Mouse (Mus musculus) forebrain, embryonic 11.5 days (tissue): ENCODE data around the gene Ttc7b. TPM values are rescaled to one million over a fixed set of nuclear protein-coding genes. Genes with fewer than 3 reads are reported as not detected.

Experiments used
- ATAC-seq: fragments of 200-750 bp; cut with Nextera tagmentation; replicated peaks from 2 replicates; pipeline ENCODE4 v1.8.0; 2017; ENCODE audit warnings: moderate TSS enrichment; ENCODE audit not compliant: low FRiP score
- DNase-seq: peaks from one replicate; pipeline ENCODE4 v3.0.0-alpha.2; 2017; ENCODE audit warnings: low spot score
- H3K27ac ChIP-seq: fragments of 300-500 bp; sonication (generic); 2 replicates; pipeline ENCODE4 v1.5.1; 2014; ENCODE audit warnings: low read depth, low read length
- H3K27me3 ChIP-seq: fragments of 300-500 bp; sonication (generic); 2 replicates; pipeline ENCODE4 v1.6.1; 2014; ENCODE audit warnings: mild to moderate bottlenecking, low read length, mixed read lengths; ENCODE audit not compliant: control insufficient read depth, insufficient read depth
- H3K36me3 ChIP-seq: fragments of 300-500 bp; sonication (generic); 2 replicates; pipeline ENCODE4 v1.6.1; 2014; ENCODE audit warnings: mild to moderate bottlenecking, low read length, moderate library complexity, mixed read lengths; ENCODE audit not compliant: control insufficient read depth, insufficient read depth
- H3K4me1 ChIP-seq: fragments of 300-500 bp; sonication (generic); replicated peaks from 2 replicates; pipeline ENCODE4 v1.6.1; 2014; ENCODE audit warnings: low read length, mixed read lengths; ENCODE audit not compliant: control insufficient read depth, insufficient read depth
- H3K4me2 ChIP-seq: fragments of 300-500 bp; sonication (generic); 2 replicates; pipeline ENCODE4 v1.6.1; 2014; ENCODE audit warnings: low read depth, mild to moderate bottlenecking, low read length, moderate library complexity, mixed read lengths; ENCODE audit not compliant: severe bottlenecking
- H3K4me3 ChIP-seq: fragments of 300-500 bp; sonication (generic); 2 replicates; pipeline ENCODE4 v1.5.1; 2014; ENCODE audit warnings: low read depth, low read length
- H3K9ac ChIP-seq: fragments of 300-500 bp; sonication (generic); 2 replicates; pipeline ENCODE4 v1.6.1; 2014; ENCODE audit warnings: low read length
- H3K9me3 ChIP-seq: fragments of 300-500 bp; sonication (generic); 2 replicates; pipeline ENCODE4 v1.6.1; 2016; ENCODE audit warnings: low read length, mixed read lengths; ENCODE audit not compliant: control insufficient read depth
- WGBS: fragments of 180-500 bp; shearing (Covaris S2); extraction: QIAGEN DNeasy Blood & Tissue Kit; methylation state at CpG from one replicate; pipeline ENCODE4 v1.1.7; 2014; 5-methylcytosine and 5-hydroxymethylcytosine counted together
- polyA plus RNA-seq: library from polyadenylated mRNA; unstranded; fragments of >200 nt; fragmentation: Nextera tagmentation; extraction: Ambion mirVana; gene quantifications from 2 replicates; pipeline ENCODE4 v1.2.1, GENCODE M21; 2014

Ttc7b gene
- polyA plus RNA-seq, 1 experiment from 2014 or later: 9.5 TPM

DNA sequence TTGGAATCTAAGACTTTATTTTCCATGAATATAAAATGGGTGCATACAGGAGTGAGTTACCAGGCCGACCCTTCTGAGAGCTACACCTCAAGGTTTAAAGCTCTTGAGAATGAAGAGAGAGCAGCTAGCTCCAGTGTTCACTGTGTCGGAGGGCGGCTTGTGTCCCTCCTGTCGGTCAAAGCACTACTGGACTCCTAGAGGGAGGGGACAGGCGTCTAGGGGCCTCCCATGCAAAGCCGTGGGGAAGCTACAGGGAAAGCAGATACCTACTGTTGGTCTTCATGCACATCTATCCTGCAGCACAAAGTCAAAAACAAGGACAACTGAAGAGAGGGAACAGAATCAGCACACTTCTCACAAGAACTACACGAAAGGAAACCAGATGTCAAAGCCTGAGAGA is 74.9 kb downstream of the Ttc7b start:
- Histone ChIP-seq H3K36me3 (no peaks in the 10 kb centered on the region; the same call in 1 of the 2 replicates), H3K4me3 (no peak overlapping the region), H3K27ac (no peak overlapping the region), H3K9ac (no peak overlapping the region), H3K9me3 (no peaks in the 10 kb centered on the region), H3K4me2 (no peak overlapping the region), H3K4me1 (no peaks in the 10 kb centered on the region), H3K27me3 (no peaks in the 10 kb centered on the region)
- 89% methylated on average over 7 of the region's 7 CpGs for WGBS
- ATAC-seq (no peak), DNase-seq (no peak)

GRCm38 (mm10) chr12:100445271-100445670 is 75.4 kb downstream of the Ttc7b start:
- Histone ChIP-seq H3K27ac (no peak overlapping the region), H3K4me2 (no peak overlapping the region), H3K4me3 (no peak overlapping the region), H3K9ac (no peak overlapping the region), H3K9me3 (no peaks in the 10 kb centered on the region), H3K27me3 (no peaks in the 10 kb centered on the region), H3K36me3 (no peaks in the 10 kb centered on the region; the same call in 1 of the 2 replicates), H3K4me1 (no peaks in the 10 kb centered on the region)
- ATAC-seq (no peak), DNase-seq (no peak)
- WGBS: 93% methylated on average over 6 of the region's 6 CpGs

- no peaks in the 10 kb centered on the region for H3K4me1 ChIP-seq
- H3K4me2 ChIP-seq: no peak overlapping the region
- no peaks in the 10 kb centered on the region; the same call in 1 of the 2 replicates for H3K36me3 ChIP-seq
- no peak overlapping the region for H3K4me3 ChIP-seq
- ATAC-seq (no peak), DNase-seq (no peak)
- 89% methylated on average over 3 of the region's 3 CpGs for WGBS
- H3K27me3 ChIP-seq: no peaks in the 10 kb centered on the region
- H3K9ac ChIP-seq: no peak overlapping the region
- no peaks in the 10 kb centered on the region for H3K9me3 ChIP-seq
- H3K27ac ChIP-seq: no peak overlapping the region
Observed at GRCm38 (mm10) chr12:100444671-100445165, 75.9 kb downstream of the Ttc7b start.

GRCm38 (mm10) chr12:100443452-100443851 is 77.2 kb downstream of the Ttc7b start:
- Histone ChIP-seq H3K27me3 (no peaks in the 10 kb centered on the region), H3K4me3 (no peak overlapping the region), H3K9me3 (no peaks in the 10 kb centered on the region), H3K9ac (no peak overlapping the region), H3K4me2 (no peak overlapping the region), H3K36me3 (no peaks in the 10 kb centered on the region; the same call in 1 of the 2 replicates), H3K4me1 (no peaks in the 10 kb centered on the region), H3K27ac (no peak overlapping the region)
- DNase-seq (no peak), ATAC-seq (no peak)
- WGBS: 86% methylated on average over 6 of the region's 6 CpGs

DNA sequence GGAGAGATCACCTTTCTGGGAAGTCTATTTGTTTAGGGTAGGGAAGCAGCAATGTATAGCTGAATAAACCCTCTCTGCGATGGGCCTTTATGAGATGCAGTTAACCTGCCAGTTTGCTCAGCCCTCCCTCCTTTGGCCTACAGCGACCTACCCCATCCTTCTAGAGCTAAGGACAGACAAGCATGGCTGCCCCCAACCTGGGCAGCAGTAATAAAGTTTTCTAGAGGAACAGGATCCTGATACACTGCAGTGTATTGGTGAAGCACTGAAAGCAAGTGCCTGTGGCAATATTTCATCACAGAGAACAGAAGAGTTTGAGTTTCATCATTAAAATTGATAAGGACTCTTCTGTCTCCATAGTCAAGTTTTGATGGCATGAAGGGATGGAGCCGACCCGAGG is 79.0 kb downstream of the Ttc7b start:
- Histone ChIP-seq H3K36me3 (no peaks in the 10 kb centered on the region; the same call in 1 of the 2 replicates), H3K9me3 (no peaks in the 10 kb centered on the region), H3K27ac (no peak overlapping the region), H3K4me1 (no peaks in the 10 kb centered on the region), H3K4me2 (no peak overlapping the region), H3K27me3 (no peaks in the 10 kb centered on the region), H3K9ac (no peak overlapping the region), H3K4me3 (no peak overlapping the region)
- WGBS: 97% methylated on average over 4 of the region's 4 CpGs
- no peak for ATAC-seq
- DNase-seq: no peak

- WGBS: 73% methylated on average over 3 of the region's 3 CpGs
- Histone ChIP-seq H3K4me2 (no peak overlapping the region), H3K27me3 (no peaks in the 10 kb centered on the region), H3K4me1 (no peaks in the 10 kb centered on the region), H3K36me3 (no peaks in the 10 kb centered on the region), H3K4me3 (no peak overlapping the region), H3K9ac (no peak overlapping the region), H3K9me3 (no peaks in the 10 kb centered on the region), H3K27ac (no peak overlapping the region)
- DNase-seq (no peak), ATAC-seq (no peak)
Observed at GRCm38 (mm10) chr12:100439883-100440282, 80.7 kb downstream of the Ttc7b start.

DNA sequence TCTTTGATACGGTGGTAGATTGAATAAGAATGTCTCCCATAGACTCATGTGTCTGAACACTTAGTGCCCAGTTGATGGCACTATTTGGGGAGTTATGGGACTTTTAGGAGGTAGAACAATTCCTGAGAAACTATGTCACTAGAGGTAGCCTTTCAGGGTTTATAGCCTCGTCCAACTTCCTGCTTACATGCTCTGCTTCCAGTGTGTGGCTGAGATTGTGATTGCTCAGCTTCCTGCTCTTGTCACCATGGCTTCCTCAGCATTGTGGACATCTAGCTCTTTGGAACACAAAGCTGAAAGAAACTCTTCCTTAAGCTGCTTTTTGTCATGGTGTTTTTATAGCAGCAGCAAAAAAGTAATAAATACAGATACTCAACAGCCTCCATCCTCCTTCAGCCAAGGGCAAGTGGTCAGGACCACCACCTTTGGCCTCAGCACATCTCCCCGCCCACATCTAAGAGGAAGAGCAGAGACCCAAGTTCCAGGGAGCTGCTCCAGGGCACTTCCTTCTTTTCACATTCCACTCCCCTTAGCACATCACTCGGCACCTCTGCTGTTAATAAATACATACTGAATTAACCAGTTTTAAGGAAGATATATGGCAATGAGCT is 81.4 kb downstream of the Ttc7b start:
- 84% methylated on average over 4 of the region's 4 CpGs for WGBS
- Histone ChIP-seq H3K27me3 (no peaks in the 10 kb centered on the region), H3K9ac (no peak overlapping the region), H3K4me1 (no peaks in the 10 kb centered on the region), H3K9me3 (no peaks in the 10 kb centered on the region), H3K4me3 (no peak overlapping the region), H3K36me3 (no peaks in the 10 kb centered on the region), H3K4me2 (no peak overlapping the region), H3K27ac (no peak overlapping the region)
- DNase-seq (no peak), ATAC-seq (no peak)

- no peak overlapping the region for H3K9ac ChIP-seq
- ATAC-seq (no peak), DNase-seq (no peak)
- 89% methylated on average over 7 of the region's 7 CpGs for WGBS
- H3K4me1 ChIP-seq: no peaks in the 10 kb centered on the region
- no peak overlapping the region for H3K27ac ChIP-seq
- no peak overlapping the region for H3K4me2 ChIP-seq
- H3K36me3 ChIP-seq: no peaks in the 10 kb centered on the region
- no peak overlapping the region for H3K4me3 ChIP-seq
- no peaks in the 10 kb centered on the region for H3K9me3 ChIP-seq
- no peaks in the 10 kb centered on the region for H3K27me3 ChIP-seq
Observed at GRCm38 (mm10) chr12:100438509-100438908, 82.1 kb downstream of the Ttc7b start.

GRCm38 (mm10) chr12:100437862-100438261 is 82.8 kb downstream of the Ttc7b start:
- Histone ChIP-seq H3K27me3 (no peaks in the 10 kb centered on the region), H3K27ac (no peak overlapping the region), H3K9ac (no peak overlapping the region), H3K9me3 (no peaks in the 10 kb centered on the region), H3K4me2 (no peak overlapping the region), H3K4me3 (no peak overlapping the region), H3K36me3 (no peaks in the 10 kb centered on the region), H3K4me1 (no peaks in the 10 kb centered on the region)
- ATAC-seq (no peak), DNase-seq (no peak)
- 89% methylated on average over 5 of the region's 5 CpGs for WGBS
